Mouse (Mus musculus) left cerebral cortex, adult 8-10 months (tissue): ENCODE measurements around the gene Tssk2. TPM values are rescaled to one million over a fixed set of nuclear protein-coding genes. Genes with fewer than 3 reads are reported as not detected.

Source experiments
- DNase-seq, 2 experiments: peaks; one replicate each; pipeline ENCODE4 v3.0.0; 2022; ENCODE audit warnings: low spot score in 2 of 2
- total RNA-seq, 4 experiments: library from RNA; stranded (reverse); gene quantifications; 2 replicates each; pipeline ENCODE4 v1.2.4; 2022

Tssk2 gene
- total RNA-seq, 4 experiments from 2014 or later: not detected

DNA sequence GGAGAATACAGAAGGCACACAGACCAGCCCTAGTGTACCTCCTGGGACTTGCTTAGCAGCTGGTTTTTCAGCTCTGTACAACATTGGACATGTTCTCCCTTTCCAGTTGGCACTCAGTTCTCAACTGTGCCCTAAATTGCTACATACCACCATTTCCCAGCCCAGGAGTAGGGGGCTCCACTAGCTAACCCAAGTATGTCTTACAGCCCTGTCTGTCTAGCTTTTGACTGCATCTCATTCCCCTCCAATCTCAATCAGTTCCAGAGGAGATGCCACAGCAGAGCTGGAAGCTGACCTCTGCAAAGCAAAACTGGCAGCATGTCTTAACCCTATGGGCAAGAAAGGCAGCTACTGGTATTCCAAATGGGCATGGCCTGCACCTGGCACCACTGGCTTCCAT, 2.3 kb upstream of the Tssk2 start:
- DNase-seq: no peak

DNA sequence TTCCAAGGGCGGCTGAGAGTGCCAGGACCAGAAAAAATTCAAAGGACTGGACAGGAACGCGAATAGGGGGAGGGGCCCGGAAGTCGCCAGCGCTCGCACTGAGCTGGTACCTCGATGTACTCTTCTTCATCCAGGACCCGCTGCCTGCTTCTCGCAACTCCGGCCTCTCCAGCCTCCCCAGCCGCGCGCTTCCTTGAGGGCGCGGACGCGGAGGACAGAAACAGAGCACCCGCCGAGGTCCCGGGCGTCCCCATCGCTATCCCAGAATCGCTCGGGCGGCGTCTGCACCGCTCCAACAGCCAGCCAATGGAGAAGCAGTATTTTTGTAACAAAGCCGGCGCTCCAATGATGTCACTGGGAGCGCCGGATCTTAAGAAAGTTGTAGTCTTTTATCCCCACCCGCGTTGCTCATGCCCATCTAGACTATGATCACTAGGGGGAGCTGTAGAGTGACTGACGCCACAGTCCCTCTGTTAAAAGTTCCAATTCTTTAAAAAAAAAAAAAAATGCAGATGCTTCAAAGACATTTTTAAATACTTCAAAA, 12.7 kb downstream of the Tssk2 start, which contains the start of gene Ess2:
Ess2 (minus strand) TSS at position 297 of the 544 bp plus-strand sequence.
- DNase-seq: peak; percentile 81 to 92

DNA sequence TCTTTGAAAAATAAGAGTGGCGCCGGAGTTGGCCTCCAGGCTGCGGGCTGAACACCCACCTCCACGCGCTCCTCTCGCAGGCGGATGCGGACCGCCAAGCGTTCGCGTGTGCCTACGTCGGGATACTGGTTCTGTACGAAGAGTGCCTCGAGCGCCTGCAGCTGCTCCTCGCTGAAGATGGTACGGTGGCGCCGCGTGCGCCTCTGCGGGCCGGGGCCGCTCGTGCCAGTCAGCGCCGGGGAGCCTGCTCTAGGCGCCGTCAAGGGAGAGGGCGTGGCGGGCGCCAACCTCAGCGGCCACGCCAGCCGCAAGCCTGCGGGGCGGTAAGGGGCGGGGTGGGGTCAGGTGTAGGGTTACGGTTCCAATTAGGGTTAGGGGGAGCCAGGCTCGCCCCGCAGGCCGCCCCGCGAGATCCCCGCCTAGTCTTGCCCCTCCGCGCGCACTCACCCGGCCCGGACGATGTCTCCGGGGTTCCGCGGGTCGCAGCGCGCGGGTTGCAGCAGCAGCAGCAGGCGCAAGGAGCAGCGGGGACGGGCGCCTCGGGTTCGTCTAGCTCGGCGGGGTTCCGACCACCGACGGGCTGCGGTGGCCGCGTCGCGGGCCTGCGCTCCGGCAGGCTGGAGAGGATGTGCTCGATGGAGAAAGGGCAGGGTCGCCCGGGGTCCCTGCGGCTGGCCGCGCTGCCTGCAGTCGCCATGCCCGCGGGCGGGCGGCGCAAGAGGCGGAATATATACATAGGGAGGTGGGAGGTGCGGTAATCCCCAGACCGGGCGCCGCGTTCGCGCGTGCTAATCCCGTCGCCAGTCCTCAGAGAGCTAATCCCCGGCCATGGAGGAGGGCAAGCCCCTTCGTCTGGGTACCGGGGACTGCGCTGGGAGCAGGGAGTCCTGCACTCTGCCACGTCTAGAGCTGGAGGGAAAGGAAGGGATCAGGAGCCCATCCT, 16.1 kb downstream of the Tssk2 start, which contains the start of gene Gsc2:
Gsc2 (minus strand) TSS at position 753 of the 943 bp plus-strand sequence.
- DNase-seq: no peak

- DNase-seq: no peak
Measured at GRCm38 (mm10) chr16:17920586-17920985, 22.1 kb downstream of the Tssk2 start.

DNA sequence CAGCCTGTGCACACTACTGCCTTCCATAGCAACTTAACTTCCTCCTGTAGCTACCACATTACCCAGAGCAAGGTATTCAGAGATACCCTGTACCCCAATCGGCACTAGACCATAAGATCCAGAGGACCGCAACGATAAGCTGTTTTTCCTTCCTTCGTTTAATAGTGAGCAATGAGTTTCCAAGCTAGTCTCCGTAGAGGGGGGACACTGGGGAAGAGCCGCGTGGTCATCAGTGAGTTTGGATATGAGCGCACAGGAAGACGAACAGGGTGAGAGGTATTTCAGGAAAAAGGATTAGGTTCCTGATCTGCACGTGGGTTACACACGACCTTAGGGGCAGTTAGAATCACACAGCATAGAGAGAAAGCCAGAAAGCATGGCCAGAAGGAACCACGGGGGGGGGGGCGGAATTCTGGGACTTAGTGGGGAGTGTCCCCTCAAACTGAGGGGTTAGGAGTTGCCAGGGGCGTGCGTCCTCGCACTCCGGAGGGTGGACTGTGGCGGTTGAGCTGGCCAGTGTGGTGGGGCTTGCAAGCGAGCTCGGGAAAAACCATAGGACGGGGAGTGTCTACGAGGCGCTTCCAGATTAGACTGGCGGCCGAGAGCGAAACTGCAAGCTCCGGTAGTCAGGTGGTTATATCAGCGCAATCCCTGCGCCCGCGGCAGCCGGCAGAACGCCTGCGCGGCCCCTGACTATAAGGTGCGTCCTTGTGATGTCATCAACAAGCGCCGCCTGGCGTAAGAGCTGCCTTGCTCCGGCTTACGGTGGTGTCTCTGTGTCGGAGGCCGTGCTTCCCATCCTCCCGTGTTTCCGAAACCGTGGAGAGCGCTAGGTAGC, 23.1 kb downstream of the Tssk2 start:
- DNase-seq: peak; percentile 92 to 96

GRCm38 (mm10) chr16:17922163-17922538, 23.7 kb downstream of the Tssk2 start:
- no peak for DNase-seq

DNA sequence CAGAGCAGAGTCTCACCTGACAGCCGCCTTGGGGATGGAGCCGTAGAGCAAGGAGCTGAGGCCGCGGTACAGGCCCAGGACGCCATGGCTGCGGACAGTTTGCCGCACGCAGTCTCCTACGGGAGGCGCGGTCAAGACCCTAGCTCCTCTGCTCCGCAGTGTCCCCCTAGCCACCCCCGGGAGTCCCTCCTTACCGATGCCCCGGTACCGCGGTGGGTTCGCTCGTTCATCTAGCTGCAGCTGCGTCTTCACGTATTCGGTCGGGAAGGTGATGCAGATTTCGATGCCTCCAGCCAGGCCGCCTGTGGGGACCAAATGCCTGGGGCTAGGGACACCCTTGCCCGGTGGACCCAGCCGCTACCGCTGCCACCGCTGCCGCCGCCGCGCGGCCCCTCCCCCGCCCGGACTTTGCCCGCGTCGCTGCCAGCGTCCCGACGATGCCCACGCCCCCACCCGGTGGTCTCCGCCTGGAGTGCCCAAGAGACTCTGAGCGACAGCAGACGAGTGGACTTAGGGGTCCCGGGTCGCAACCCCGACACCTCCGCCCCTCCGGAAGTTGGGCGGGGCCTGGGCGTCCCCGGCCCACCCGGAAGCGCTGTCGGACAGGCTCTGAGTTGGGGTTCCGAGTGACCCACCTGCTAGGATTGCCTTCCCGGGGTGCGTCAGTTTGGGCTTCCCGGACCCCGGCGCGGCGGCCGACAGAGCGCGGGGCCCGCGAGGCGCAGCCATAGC, 29.1 kb downstream of the Tssk2 start:
- DNase-seq: no peak

- peak; percentile 66 to 89 for DNase-seq
Measured at GRCm38 (mm10) chr16:17928087-17928580, 29.7 kb downstream of the Tssk2 start, which contains the start of gene Slc25a1. Gene Slc25a1, minus strand, starts transcription at chr16:17928219.

DNA sequence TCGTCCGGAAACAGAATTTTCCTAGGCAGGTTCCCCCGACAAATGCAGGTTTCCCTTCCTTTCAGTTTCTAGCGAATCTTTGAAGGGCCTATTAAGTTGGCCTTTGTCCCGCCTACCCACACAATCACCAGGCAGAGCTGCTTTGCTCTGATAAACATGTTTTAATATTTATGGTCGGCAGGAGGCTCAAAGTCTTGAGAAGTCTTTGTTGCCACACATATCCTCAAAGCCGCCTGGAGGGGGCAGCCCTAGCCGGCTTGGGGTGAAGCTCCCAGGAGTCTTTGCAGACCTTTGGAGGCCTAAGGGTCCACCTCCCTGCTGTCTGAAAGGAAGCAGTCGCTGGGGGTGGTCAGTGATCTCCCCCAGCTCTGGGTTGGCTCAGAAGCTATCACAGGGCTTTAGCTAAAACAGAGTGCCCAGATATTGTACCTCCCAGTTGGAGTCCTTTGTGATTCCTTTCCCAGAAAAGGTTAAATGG, 30.2 kb downstream of the Tssk2 start:
- peak in 1 of 2 experiments; percentile 39 for DNase-seq

- no peak for DNase-seq
Measured at GRCm38 (mm10) chr16:17929211-17929610, 30.8 kb downstream of the Tssk2 start.

GRCm38 (mm10) chr16:17929631-17930030, 31.2 kb downstream of the Tssk2 start:
- no peak for DNase-seq

DNA sequence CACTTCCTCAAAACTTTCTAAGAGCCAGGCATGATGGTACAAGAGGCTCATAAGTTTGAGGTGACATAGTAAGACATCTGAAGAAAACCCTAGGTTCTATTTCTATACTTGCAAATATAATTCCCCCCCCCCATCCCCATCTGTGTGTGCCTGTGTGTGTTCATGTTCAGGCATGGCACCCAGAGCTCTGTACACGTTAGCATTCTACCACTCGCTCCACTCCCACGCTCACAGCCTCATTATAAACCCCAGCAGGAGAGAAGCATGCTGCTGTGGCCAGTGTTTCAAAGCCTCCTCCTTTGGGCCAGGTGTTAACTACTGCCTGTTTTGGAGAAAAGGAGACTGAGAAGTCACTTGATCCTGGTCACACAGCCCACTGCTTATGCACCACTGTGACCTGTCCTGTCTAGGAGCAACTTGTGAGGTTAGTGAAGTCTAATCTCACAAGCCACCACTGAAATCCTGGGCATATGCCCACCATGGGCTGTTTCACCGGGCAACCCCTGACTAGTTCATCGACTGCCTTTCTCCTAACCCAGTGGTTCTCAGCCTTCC, 33.5 kb downstream of the Tssk2 start:
- DNase-seq: no peak

- no peak for DNase-seq
Measured at GRCm38 (mm10) chr16:17933594-17934444, 35.4 kb downstream of the Tssk2 start.

DNA sequence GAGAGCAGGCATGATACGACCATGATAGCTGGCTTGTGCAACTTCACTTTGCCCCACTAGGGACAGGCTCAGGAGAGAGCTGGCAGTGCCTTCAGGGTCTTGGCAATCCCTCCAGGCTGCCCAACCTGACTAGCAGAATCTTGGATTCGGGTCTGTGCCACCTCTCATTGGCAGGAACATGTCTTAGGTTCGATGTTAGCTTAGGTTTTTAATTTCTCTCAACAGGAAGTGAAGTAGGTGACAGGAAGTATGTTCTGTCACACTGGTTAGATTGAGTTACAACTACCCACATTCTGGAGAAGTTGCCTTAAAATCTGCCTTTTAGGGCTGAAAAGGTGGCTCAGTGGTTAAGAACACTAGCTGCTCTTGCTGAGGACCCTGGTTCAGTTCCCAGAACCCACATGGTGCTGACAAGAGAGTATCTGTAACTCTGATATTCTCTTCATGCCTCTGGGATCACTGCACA, 36.0 kb downstream of the Tssk2 start:
- no peak for DNase-seq

DNA sequence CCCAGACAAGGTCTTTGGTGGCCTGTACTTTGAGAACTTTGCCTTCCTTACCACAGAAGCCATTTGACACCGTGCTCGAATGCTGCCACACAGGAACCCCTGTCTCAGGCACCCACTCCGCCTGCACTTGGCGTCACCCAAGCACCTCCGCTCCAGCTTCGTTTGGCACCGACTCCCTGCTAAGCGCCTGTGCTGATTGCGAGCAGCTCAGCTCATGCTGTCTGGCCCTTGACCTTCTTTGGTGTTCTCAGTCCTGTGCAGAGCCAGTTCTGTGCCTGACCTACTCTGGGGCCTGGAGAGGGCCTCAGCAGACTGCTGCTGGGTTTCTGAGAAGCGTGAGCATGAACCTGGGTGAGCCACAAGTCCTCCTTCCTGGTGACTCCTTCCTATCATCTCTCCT, 38.3 kb downstream of the Tssk2 start:
- no peak for DNase-seq

GRCm38 (mm10) chr16:17938187-17938586, 39.8 kb downstream of the Tssk2 start:
- no peak for DNase-seq

DNA sequence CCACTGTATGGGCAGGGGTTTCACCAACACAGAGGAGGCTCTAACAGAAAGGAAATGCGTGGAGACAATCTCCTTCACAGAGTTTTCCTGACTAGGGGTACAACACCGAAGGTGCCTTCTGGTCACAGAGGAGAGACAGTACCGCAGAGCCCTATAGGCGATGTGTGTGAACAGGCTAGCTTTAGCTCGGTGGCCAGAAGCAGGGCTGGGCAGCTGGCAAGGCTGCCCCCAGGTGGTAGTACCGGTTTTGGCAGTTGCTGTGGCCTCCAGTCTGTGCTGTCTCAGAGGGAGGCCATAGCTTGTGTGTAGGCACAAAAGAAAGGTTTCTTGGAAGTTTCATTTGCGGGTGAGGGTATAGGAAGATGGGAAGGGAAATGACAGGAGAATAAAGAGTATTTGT, 40.4 kb downstream of the Tssk2 start:
- DNase-seq: no peak

- DNase-seq: no peak
Measured at GRCm38 (mm10) chr16:17939255-17939751, 40.9 kb downstream of the Tssk2 start.

DNA sequence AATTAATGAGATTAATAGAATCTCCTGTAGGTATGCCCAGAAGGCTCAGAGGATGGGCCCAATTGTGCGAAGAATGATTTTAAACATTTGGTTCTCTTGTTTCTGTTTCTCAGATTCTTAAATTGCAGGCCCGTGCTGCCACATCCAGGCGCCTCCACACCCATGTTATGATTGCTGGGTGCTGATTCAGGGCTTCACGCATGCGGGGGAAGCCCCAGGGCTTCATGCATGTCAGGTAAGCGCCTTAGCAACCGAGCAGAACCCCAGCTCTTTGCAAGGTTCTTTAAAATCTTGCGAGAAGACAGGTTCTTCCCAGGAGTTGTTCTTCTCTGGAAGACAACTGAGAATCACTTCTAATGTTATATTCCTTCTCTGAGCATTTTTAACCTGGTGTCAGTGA, 45.0 kb downstream of the Tssk2 start:
- DNase-seq: no peak
